Mouse (Mus musculus): Measurements from ENCODE around the gene Olfm3. TPM values are rescaled to one million over a fixed set of nuclear protein-coding genes. Genes with fewer than 3 reads are reported as not detected.

The Olfm3 gene
- polyA plus RNA-seq, 1 experiment from 2014 or later, result 0.04 TPM

- Histone ChIP-seq H3K27ac (ENCODE audit: low read length) (no peak overlapping the region), H3K9ac (ENCODE audit: low read length) (no peak overlapping the region), H3K4me3 (ENCODE audit: low read length) (no peak overlapping the region), H3K4me1 (ENCODE audit: control insufficient read depth, insufficient read depth, low read length) (no peaks in the 10 kb centered on the region), H3K36me3 (ENCODE audit: control insufficient read depth, insufficient read depth) (no peaks in the 10 kb centered on the region), H3K9me3 (replicated peaks; ENCODE audit: control insufficient read depth, low read length) (no peaks in the 10 kb centered on the region), H3K27me3 (ENCODE audit: control insufficient read depth, insufficient read depth, low read length) (no peaks in the 10 kb centered on the region), H3K4me2 (ENCODE audit: low read depth, low read length) (no peak overlapping the region)
- ATAC-seq (replicated peaks; ENCODE audit: extremely low read depth, insufficient read depth, low FRiP score), result no peak
- WGBS, result 86% methylated on average over 2 of the region's 2 CpGs
Measured at GRCm38 (mm10) chr3:114932881-114933280, 29.0 kb downstream of the Olfm3 start.

GRCm38 (mm10) chr3:114954904-114955303 lies 51.0 kb downstream of the Olfm3 start:
- H3K4me2 ChIP-seq (ENCODE audit: low read depth, low read length), result no peak overlapping the region
- H3K4me1 ChIP-seq (ENCODE audit: control insufficient read depth, insufficient read depth, low read length), result no peaks in the 10 kb centered on the region
- H3K27ac ChIP-seq (ENCODE audit: low read length), result no peak overlapping the region
- no peak for ATAC-seq (replicated peaks; ENCODE audit: extremely low read depth, insufficient read depth, low FRiP score)
- H3K9me3 ChIP-seq (replicated peaks; ENCODE audit: control insufficient read depth, low read length), result no peaks in the 10 kb centered on the region
- H3K36me3 ChIP-seq (ENCODE audit: control insufficient read depth, insufficient read depth), result no peaks in the 10 kb centered on the region
- no peaks in the 10 kb centered on the region for H3K27me3 ChIP-seq (ENCODE audit: control insufficient read depth, insufficient read depth, low read length)
- no peak overlapping the region for H3K4me3 ChIP-seq (ENCODE audit: low read length)
- H3K9ac ChIP-seq (ENCODE audit: low read length), result no peak overlapping the region

- H3K9me3 ChIP-seq (replicated peaks; ENCODE audit: control insufficient read depth, low read length), result no peaks in the 10 kb centered on the region
- no peaks in the 10 kb centered on the region for H3K4me1 ChIP-seq (ENCODE audit: control insufficient read depth, insufficient read depth, low read length)
- H3K27ac ChIP-seq (ENCODE audit: low read length), result no peak overlapping the region
- H3K4me3 ChIP-seq (ENCODE audit: low read length), result no peak overlapping the region
- no peaks in the 10 kb centered on the region for H3K36me3 ChIP-seq (ENCODE audit: control insufficient read depth, insufficient read depth)
- H3K4me2 ChIP-seq (ENCODE audit: low read depth, low read length), result no peak overlapping the region
- H3K27me3 ChIP-seq (ENCODE audit: control insufficient read depth, insufficient read depth, low read length), result no peaks in the 10 kb centered on the region
- no peak overlapping the region for H3K9ac ChIP-seq (ENCODE audit: low read length)
- ATAC-seq (replicated peaks; ENCODE audit: extremely low read depth, insufficient read depth, low FRiP score), result no peak
- WGBS, result 82% methylated on average over 7 of the region's 7 CpGs
Measured at GRCm38 (mm10) chr3:114959311-114959967, 55.6 kb downstream of the Olfm3 start.

- H3K4me3 ChIP-seq (ENCODE audit: low read length), result no peak overlapping the region
- WGBS, result 65% methylated on average over 4 of the region's 4 CpGs
- no peaks in the 10 kb centered on the region for H3K9me3 ChIP-seq (replicated peaks; ENCODE audit: control insufficient read depth, low read length)
- no peaks in the 10 kb centered on the region for H3K27me3 ChIP-seq (ENCODE audit: control insufficient read depth, insufficient read depth, low read length)
- H3K4me2 ChIP-seq (ENCODE audit: low read depth, low read length), result no peak overlapping the region
- no peak for ATAC-seq (replicated peaks; ENCODE audit: extremely low read depth, insufficient read depth, low FRiP score)
- no peak overlapping the region for H3K9ac ChIP-seq (ENCODE audit: low read length)
- H3K4me1 ChIP-seq (ENCODE audit: control insufficient read depth, insufficient read depth, low read length), result no peaks in the 10 kb centered on the region
- no peaks in the 10 kb centered on the region for H3K36me3 ChIP-seq (ENCODE audit: control insufficient read depth, insufficient read depth)
- H3K27ac ChIP-seq (ENCODE audit: low read length), result no peak overlapping the region
Measured at GRCm38 (mm10) chr3:114962316-114963083, 58.6 kb downstream of the Olfm3 start.

GRCm38 (mm10) chr3:114971183-114971582 lies 67.3 kb downstream of the Olfm3 start:
- Histone ChIP-seq H3K27ac (ENCODE audit: low read length) (no peak overlapping the region), H3K27me3 (ENCODE audit: control insufficient read depth, insufficient read depth, low read length) (no peaks in the 10 kb centered on the region), H3K4me2 (ENCODE audit: low read depth, low read length) (no peak overlapping the region), H3K9me3 (replicated peaks; ENCODE audit: control insufficient read depth, low read length) (no peaks in the 10 kb centered on the region), H3K9ac (ENCODE audit: low read length) (no peak overlapping the region), H3K4me1 (ENCODE audit: control insufficient read depth, insufficient read depth, low read length) (no peaks in the 10 kb centered on the region), H3K4me3 (ENCODE audit: low read length) (no peak overlapping the region), H3K36me3 (ENCODE audit: control insufficient read depth, insufficient read depth) (no peaks in the 10 kb centered on the region)
- ATAC-seq (replicated peaks; ENCODE audit: extremely low read depth, insufficient read depth, low FRiP score), result no peak

- H3K4me3 ChIP-seq (ENCODE audit: low read length), result no peak overlapping the region
- no peak overlapping the region for H3K4me2 ChIP-seq (ENCODE audit: low read depth, low read length)
- H3K4me1 ChIP-seq (ENCODE audit: control insufficient read depth, insufficient read depth, low read length), result no peaks in the 10 kb centered on the region
- no peak overlapping the region for H3K9ac ChIP-seq (ENCODE audit: low read length)
- H3K36me3 ChIP-seq (ENCODE audit: control insufficient read depth, insufficient read depth), result no peaks in the 10 kb centered on the region
- no peak overlapping the region for H3K27ac ChIP-seq (ENCODE audit: low read length)
- no peak for ATAC-seq (replicated peaks; ENCODE audit: extremely low read depth, insufficient read depth, low FRiP score)
- 47% methylated on average over 1 of the region's 1 CpGs for WGBS
- H3K9me3 ChIP-seq (replicated peaks; ENCODE audit: control insufficient read depth, low read length), result no peaks in the 10 kb centered on the region
- no peaks in the 10 kb centered on the region for H3K27me3 ChIP-seq (ENCODE audit: control insufficient read depth, insufficient read depth, low read length)
Measured at GRCm38 (mm10) chr3:114972522-114972921, 68.6 kb downstream of the Olfm3 start.

- no peaks in the 10 kb centered on the region for H3K9me3 ChIP-seq (replicated peaks; ENCODE audit: control insufficient read depth, low read length)
- H3K27ac ChIP-seq (ENCODE audit: low read length), result no peak overlapping the region
- 81% methylated on average over 2 of the region's 2 CpGs for WGBS
- H3K4me1 ChIP-seq (ENCODE audit: control insufficient read depth, insufficient read depth, low read length), result peaks cover 4% of the 10 kb centered on the region; the same call in 1 of the 2 replicates
- no peaks in the 10 kb centered on the region for H3K27me3 ChIP-seq (ENCODE audit: control insufficient read depth, insufficient read depth, low read length)
- H3K36me3 ChIP-seq (ENCODE audit: control insufficient read depth, insufficient read depth), result no peaks in the 10 kb centered on the region
- H3K4me3 ChIP-seq (ENCODE audit: low read length), result no peak overlapping the region
- H3K4me2 ChIP-seq (ENCODE audit: low read depth, low read length), result no peak overlapping the region
- no peak for ATAC-seq (replicated peaks; ENCODE audit: extremely low read depth, insufficient read depth, low FRiP score)
- no peak overlapping the region for H3K9ac ChIP-seq (ENCODE audit: low read length)
Measured at GRCm38 (mm10) chr3:114990828-114991227, 87.0 kb downstream of the Olfm3 start.

- Histone ChIP-seq H3K27me3 (ENCODE audit: control insufficient read depth, insufficient read depth, low read length) (no peaks in the 10 kb centered on the region), H3K9me3 (replicated peaks; ENCODE audit: control insufficient read depth, low read length) (no peaks in the 10 kb centered on the region), H3K27ac (ENCODE audit: low read length) (no peak overlapping the region), H3K4me3 (ENCODE audit: low read length) (no peak overlapping the region), H3K4me1 (ENCODE audit: control insufficient read depth, insufficient read depth, low read length) (peaks cover 4% of the 10 kb centered on the region; the same call in 1 of the 2 replicates), H3K36me3 (ENCODE audit: control insufficient read depth, insufficient read depth) (no peaks in the 10 kb centered on the region), H3K9ac (ENCODE audit: low read length) (no peak overlapping the region), H3K4me2 (ENCODE audit: low read depth, low read length) (no peak overlapping the region)
- no peak; the same call in 1 of the 2 replicates for ATAC-seq (replicated peaks; ENCODE audit: extremely low read depth, insufficient read depth, low FRiP score)
- 40% methylated on average over 1 of the region's 1 CpGs for WGBS
Measured at GRCm38 (mm10) chr3:114995956-114996355, 92.1 kb downstream of the Olfm3 start.

- no peaks in the 10 kb centered on the region for H3K4me1 ChIP-seq (ENCODE audit: control insufficient read depth, insufficient read depth, low read length)
- no peak for ATAC-seq (replicated peaks; ENCODE audit: extremely low read depth, insufficient read depth, low FRiP score)
- H3K9me3 ChIP-seq (replicated peaks; ENCODE audit: control insufficient read depth, low read length), result no peaks in the 10 kb centered on the region
- H3K36me3 ChIP-seq (ENCODE audit: control insufficient read depth, insufficient read depth), result no peaks in the 10 kb centered on the region
- no peak overlapping the region for H3K27ac ChIP-seq (ENCODE audit: low read length)
- H3K9ac ChIP-seq (ENCODE audit: low read length), result no peak overlapping the region
- 63% methylated on average over 3 of the region's 3 CpGs for WGBS
- no peak overlapping the region for H3K4me2 ChIP-seq (ENCODE audit: low read depth, low read length)
- H3K27me3 ChIP-seq (ENCODE audit: control insufficient read depth, insufficient read depth, low read length), result no peaks in the 10 kb centered on the region
- H3K4me3 ChIP-seq (ENCODE audit: low read length), result no peak overlapping the region
Measured at GRCm38 (mm10) chr3:115027560-115027959, 123.7 kb downstream of the Olfm3 start.
